Mouse (Mus musculus): Measurements from ENCODE around the gene Pdia2. TPM values are rescaled to one million over a fixed set of nuclear protein-coding genes. Genes with fewer than 3 reads are reported as not detected.
"Not testable (repeated sequence)": the region's sequence is repeated elsewhere in the genome, so short reads cannot be mapped to it uniquely, and the experiment has no call there.

Gene Pdia2
- total RNA-seq, 2 experiments from 2014 or later = 0.30 to 0.80 TPM

GRCm38 (mm10) chr17:26201998-26202397 lies 3.1 kb upstream of the Pdia2 start:
- no peak for DNase-seq (ENCODE audit: extremely low spot score in 1 of 2, low spot score in 1 of 2)

GRCm38 (mm10) chr17:26200831-26201705 lies 2.2 kb upstream of the Pdia2 start:
- DNase-seq (ENCODE audit: extremely low spot score in 1 of 2, low spot score in 1 of 2) = no peak

GRCm38 (mm10) chr17:26192481-26193190 lies 6.3 kb downstream of the Pdia2 start:
- no peak for DNase-seq (ENCODE audit: extremely low spot score in 1 of 2, low spot score in 1 of 2)

- DNase-seq (ENCODE audit: extremely low spot score in 1 of 2, low spot score in 1 of 2) = not testable (repeated sequence)
Measured at GRCm38 (mm10) chr17:26191486-26191885, 7.4 kb downstream of the Pdia2 start.

GRCm38 (mm10) chr17:26188091-26188805 lies 10.6 kb downstream of the Pdia2 start:
- no peak for DNase-seq (ENCODE audit: extremely low spot score in 1 of 2, low spot score in 1 of 2)

- no peak for DNase-seq (ENCODE audit: extremely low spot score in 1 of 2, low spot score in 1 of 2)
Measured at GRCm38 (mm10) chr17:26187592-26187991, 11.3 kb downstream of the Pdia2 start.

GRCm38 (mm10) chr17:26181179-26181578 lies 17.7 kb downstream of the Pdia2 start:
- DNase-seq (ENCODE audit: extremely low spot score in 1 of 2, low spot score in 1 of 2) = no peak

GRCm38 (mm10) chr17:26178611-26179010 lies 20.3 kb downstream of the Pdia2 start:
- DNase-seq (ENCODE audit: extremely low spot score in 1 of 2, low spot score in 1 of 2) = no peak

GRCm38 (mm10) chr17:26175248-26175647 lies 23.6 kb downstream of the Pdia2 start:
- DNase-seq (ENCODE audit: extremely low spot score in 1 of 2, low spot score in 1 of 2) = not testable (repeated sequence)

- DNase-seq (ENCODE audit: extremely low spot score in 1 of 2, low spot score in 1 of 2) = no peak
Measured at GRCm38 (mm10) chr17:26168039-26168438, 30.8 kb downstream of the Pdia2 start.

- DNase-seq (ENCODE audit: extremely low spot score in 1 of 2, low spot score in 1 of 2) = no peak
Measured at GRCm38 (mm10) chr17:26162736-26163135, 36.2 kb downstream of the Pdia2 start.

GRCm38 (mm10) chr17:26151886-26152630 lies 46.8 kb downstream of the Pdia2 start:
- DNase-seq (ENCODE audit: extremely low spot score in 1 of 2, low spot score in 1 of 2) = no peak

GRCm38 (mm10) chr17:26149056-26149455 lies 49.8 kb downstream of the Pdia2 start:
- no peak for DNase-seq (ENCODE audit: extremely low spot score in 1 of 2, low spot score in 1 of 2)

Other genes with a start within 250 kb of the Pdia2 start
- under 1 TPM; 0.34 to 0.47 TPM for gene A930017K11Rik, start 246.5 kb downstream of the Pdia2 start, total RNA-seq (2021)
- gene Capn15, start 213.3 kb downstream of the Pdia2 start, total RNA-seq (2021) = 10 to 100 TPM; 48.7 to 55.2 TPM
- 100 to 1,000 TPM in 1 of 2 experiments, 10 to 100 TPM in 1; 97.3 to 104 TPM for gene Rab11fip3, start 129.5 kb downstream of the Pdia2 start, total RNA-seq (2021)
- gene Decr2, start 108.8 kb downstream of the Pdia2 start, total RNA-seq (2021) = 10 to 100 TPM; 27.2 to 28.2 TPM
- gene Nme4, start 103.5 kb downstream of the Pdia2 start, total RNA-seq (2021) = 1 to 10 TPM; 4.1 TPM
- 10 to 100 TPM; 11.4 to 13.1 TPM for gene Tmem8, start 85.8 kb downstream of the Pdia2 start, total RNA-seq (2021)
- 10 to 100 TPM; 63.4 to 68.9 TPM for gene Mrpl28, start 75.6 kb downstream of the Pdia2 start, total RNA-seq (2021)
- 10 to 100 TPM; 23.2 to 23.6 TPM for gene Axin1, start 60.4 kb downstream of the Pdia2 start, total RNA-seq (2021)
- 10 to 100 TPM; 36.8 to 52.1 TPM for gene Rgs11, start 3.9 kb upstream of the Pdia2 start, total RNA-seq (2021)
- gene Arhgdig, start 8.7 kb upstream of the Pdia2 start, total RNA-seq (2021) = 10 to 100 TPM; 71.8 to 83.1 TPM
- gene Fam234a, start 45.2 kb upstream of the Pdia2 start, total RNA-seq (2021) = 10 to 100 TPM; 16.1 to 17.5 TPM
- 10 to 100 TPM; 77.6 to 86.4 TPM for gene Luc7l, start 53.8 kb upstream of the Pdia2 start, total RNA-seq (2021)
- 10 to 100 TPM; 72.1 to 76.1 TPM for gene Neurl1b, start 215.7 kb upstream of the Pdia2 start, total RNA-seq (2021)